Mouse (Mus musculus) mature B cell (primary cell): ENCODE measurements at regions not wholly inside any gene's neighbourhood (a gene's known extent, or its start where the extent isn't known, plus 50 kb on each side); places are given as distances from the start of the nearest gene placed in this dataset.

Source experiments
- in situ Hi-C: fragments of 300-500 bp; cut with MboI; formaldehyde crosslinking; loops from 2 replicates; pipeline ENCODE4 v1.14.3; 2019

- in situ Hi-C loops: no loop called here
These were observed 456.2 kb upstream of the Slc30a5 start for GRCm38 (mm10) chr13:101289407-101289806.

- in situ Hi-C loops: no loop called here
These were observed 453.9 kb upstream of the Slc30a5 start for GRCm38 (mm10) chr13:101287131-101287530.

- in situ Hi-C loops: no loop called here
These were observed 453.0 kb upstream of the Slc30a5 start for GRCm38 (mm10) chr13:101286029-101286917.

DNA sequence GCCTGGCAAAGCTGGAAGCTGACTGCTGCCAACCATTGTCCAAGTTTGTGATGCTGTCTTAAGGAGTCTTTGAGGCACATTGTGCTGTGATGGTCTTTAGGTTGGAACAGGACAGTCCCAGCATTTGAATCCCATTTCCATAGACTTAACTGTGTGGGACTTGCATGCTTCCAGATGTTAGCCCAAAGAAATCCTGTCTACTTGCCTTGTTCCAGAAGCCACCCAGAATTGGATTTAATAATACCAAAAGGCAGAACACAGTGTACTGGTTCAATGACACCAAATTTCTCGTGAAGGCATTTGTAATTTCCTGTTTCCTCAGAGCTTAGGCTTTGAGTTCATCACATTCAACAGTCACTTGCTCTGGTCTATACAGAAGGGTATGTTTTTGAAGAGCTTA is 444.9 kb upstream of the Slc30a5 start:
- in situ Hi-C loops: no loop called here

DNA sequence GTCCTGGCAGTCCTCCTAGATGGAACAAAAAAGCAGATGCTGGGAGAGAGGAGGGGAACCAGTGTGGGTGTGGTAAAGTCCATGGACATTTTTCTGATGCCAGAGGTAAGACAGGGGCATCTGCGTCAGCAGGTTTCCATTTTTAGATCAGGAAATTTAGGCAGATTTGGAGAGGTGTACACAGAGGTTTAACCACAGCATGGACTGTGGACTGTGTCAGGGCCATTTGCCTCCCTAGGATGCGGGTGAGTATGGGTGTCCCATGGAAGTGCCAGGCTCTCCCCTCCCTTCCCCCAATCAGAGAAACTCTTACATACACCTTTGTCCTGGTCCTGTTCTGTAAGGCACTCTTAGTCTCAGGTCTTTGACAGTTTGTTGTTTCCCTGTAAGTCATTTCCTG is 443.5 kb upstream of the Slc30a5 start:
- in situ Hi-C loops: no loop called here

DNA sequence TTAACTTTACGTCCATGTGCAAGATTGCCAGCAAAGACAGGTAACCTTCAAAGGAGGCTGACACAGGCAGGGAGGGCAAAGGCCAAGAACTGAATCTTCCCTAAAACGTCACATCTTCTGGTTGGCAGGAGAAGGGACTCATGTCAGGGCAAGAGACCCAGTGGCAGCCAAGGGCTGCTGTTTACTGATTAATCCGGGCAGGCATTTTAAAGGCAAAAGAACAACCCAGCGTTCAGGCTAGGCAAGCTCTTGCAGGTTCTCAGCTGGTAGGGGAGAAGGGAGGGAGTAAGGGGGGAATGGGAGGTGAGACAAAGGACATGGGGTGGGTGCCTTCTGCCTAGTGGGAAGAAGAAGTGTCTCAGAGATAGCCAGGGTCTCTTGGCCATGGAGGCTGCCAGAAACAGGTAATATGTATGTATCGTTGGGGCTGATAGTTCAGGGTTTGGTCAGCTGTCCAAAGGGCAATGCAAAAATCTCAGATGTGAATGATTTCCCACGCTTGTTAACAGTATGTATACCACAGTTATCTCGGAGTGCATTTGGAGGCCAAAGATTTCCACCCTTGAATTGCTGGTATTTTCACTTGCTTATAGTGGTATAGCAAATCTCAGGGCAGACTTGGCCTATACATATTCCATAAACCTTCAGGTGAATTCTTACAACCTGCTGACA is 441.4 kb upstream of the Slc30a5 start:
- in situ Hi-C loops: no loop called here

GRCm38 (mm10) chr13:101273321-101273720 is 440.1 kb upstream of the Slc30a5 start:
- in situ Hi-C loops: no loop called here

- in situ Hi-C loops: no loop called here
These were observed 420.7 kb upstream of the Slc30a5 start for GRCm38 (mm10) chr13:101253698-101254468.

DNA sequence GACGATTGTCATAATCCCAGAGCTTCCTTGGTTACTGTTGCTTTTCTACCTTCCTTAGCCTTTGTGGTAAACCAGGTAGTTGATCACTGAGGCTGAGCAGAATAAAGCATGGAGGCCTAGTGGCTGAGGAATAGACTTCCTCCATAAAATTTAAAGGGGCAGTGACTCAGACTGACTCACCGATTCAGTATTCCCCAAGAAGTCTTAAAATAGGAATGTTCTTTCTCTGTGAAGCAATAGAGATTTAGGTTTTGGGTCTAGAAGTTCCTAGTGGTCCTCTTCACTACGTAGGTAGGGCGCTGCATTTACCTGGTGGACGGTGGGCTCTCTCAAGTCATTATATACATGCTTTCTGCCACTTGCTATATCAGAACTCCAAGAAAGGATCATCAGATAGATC is 416.1 kb upstream of the Slc30a5 start:
- in situ Hi-C loops: no loop called here

DNA sequence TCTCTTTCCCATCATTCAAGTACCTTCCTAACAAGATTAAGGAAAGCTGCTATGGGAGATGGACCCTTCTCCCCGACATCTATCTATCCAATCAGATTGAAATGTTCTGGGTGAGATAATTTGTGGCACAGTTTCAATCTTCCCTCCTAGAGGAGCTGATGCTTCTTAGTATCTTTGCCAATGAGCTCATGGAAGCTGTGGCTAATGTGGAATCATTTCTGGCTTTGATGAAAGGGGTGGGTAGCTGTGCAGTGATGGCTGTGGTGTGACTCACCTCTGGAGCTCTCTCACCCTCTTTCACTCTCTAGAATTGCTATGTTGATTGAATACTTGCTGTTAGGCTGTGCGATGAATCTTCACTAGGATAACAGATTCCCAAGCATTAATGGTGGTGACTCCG is 411.1 kb upstream of the Slc30a5 start:
- in situ Hi-C loops: no loop called here

- in situ Hi-C loops: no loop called here
These were observed 405.6 kb upstream of the Slc30a5 start for GRCm38 (mm10) chr13:101238860-101239259.

GRCm38 (mm10) chr13:101237035-101237434 is 403.8 kb upstream of the Slc30a5 start:
- in situ Hi-C loops: no loop called here

- in situ Hi-C loops: no loop called here
These were observed 402.6 kb upstream of the Slc30a5 start for GRCm38 (mm10) chr13:101235846-101236245.

GRCm38 (mm10) chr13:101235110-101235509 is 401.9 kb upstream of the Slc30a5 start:
- in situ Hi-C loops: no loop called here

DNA sequence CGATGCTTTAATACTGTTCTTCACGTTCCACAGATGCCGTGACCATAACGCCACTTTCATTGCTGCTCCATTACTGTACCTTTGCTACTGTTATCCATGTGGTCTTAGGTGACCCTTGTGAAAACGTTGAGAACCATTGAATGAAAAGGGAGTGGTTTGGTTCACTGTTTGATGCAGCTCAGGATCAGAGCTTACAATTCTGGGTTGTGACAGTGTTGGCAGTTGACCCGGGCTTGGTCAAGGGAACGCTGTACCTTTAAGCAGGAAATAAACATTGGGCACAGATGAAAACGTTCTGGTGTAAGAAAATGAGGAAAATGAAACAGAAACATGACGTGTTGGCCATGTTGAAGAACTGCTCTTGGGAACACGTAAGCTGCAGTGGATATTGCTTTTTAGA is 401.3 kb upstream of the Slc30a5 start:
- in situ Hi-C loops: no loop called here

DNA sequence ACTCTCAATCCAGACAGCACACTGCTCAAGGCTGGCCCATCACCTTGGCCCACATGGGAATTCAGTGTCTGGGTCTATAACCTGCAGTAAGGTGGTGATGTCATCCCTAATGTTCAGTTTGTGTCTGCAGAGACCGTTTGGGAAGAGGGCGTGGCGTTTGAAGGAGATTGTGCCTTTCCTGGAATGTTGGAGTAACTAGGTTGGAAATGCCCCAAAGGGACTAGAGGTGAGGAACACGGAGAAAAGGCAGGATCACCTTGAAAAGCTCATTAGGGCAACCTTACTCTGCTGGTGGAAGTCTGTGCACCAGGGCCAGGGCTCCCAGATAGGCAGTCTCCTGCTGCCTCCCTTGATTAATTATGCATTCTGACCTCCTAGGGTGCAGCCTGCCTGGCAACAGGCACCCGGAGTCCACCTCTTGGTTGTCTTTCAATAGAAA is 400.6 kb upstream of the Slc30a5 start:
- in situ Hi-C loops: no loop called here

GRCm38 (mm10) chr13:101233181-101233842 is 400.1 kb upstream of the Slc30a5 start:
- in situ Hi-C loops: no loop called here

GRCm38 (mm10) chr13:101229861-101230260 is 396.6 kb upstream of the Slc30a5 start:
- in situ Hi-C loops: no loop called here

- in situ Hi-C loops: no loop called here
These were observed 392.1 kb upstream of the Slc30a5 start for GRCm38 (mm10) chr13:101225366-101225765.

DNA sequence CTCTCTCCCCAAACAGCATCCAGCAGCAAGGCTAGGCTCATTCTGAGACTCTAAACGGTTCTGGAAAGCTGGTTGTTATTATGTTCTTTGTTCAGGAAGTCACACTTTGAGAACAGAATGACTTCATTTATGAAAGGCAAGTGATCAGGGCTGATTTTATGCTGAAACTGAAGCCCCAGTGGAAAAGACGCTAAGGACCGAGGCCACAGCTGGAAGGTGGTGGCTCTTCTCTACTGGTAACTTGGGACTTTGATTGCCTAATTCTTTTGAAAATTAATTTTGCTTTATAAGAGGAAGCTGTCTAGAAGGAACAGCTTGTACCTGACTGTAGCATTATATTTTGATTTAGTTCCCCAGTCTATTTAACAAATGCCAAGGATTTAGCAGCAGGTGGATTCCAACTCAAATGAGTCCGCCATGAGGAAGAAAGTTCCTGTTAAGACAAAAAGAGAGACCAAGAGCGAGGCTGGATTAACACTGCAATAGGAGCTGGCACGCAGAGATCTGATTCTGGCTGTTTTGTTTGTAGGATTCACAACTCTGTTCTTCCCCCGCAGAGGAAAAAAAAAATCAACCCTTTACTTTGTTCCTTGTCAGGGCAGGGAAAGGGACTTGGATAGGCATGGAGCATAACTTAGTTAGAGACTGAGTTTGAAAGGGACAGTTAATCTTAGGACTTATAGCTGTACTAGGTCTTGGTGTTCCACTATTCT is 388.3 kb upstream of the Slc30a5 start:
- in situ Hi-C loops: no loop called here

DNA sequence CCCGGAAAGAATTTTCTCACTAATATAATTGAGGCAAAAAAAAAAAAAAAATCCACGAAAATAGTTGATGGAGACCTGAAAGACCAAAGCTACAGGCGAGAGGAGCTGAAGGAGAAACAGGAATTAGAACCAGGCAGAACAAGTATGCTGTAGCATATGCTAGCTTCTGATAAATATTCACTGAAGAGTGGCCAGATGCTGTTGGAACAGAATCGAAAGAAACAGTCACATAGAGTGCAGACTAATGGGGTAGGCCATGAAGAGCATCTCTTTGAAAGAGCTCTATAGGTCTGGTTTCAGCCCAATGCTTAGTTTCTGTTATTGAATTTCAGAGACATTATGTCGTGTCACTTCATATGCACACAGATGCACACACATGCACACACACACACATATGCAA is 386.3 kb upstream of the Slc30a5 start:
- in situ Hi-C loops: no loop called here
